Mouse (Mus musculus): ENCODE data around the gene Dpm3. TPM values are rescaled to one million over a fixed set of nuclear protein-coding genes. Genes with fewer than 3 reads are reported as not detected.
A peak's percentile ranks its signal among the peaks of the same experiment; 100 is the strongest.

The Dpm3 gene
- polyA plus RNA-seq, 1 experiment: 222 TPM

GRCm38 (mm10) chr3:89226900-89227299 is 32.3 kb upstream of the Dpm3 start, which contains the start of gene Mtx1:
Gene Mtx1 (minus strand): TSS chr3:89227088.
- H3K36me3 ChIP-seq (ENCODE audit: control insufficient read depth, insufficient read depth): no peaks in the 10 kb centered on the region
- no peak for TF ChIP-seq E2F4 (IDR thresholded peaks at IDR 0.05; ENCODE audit: insufficient read depth)
- TF ChIP-seq TCF12 (IDR thresholded peaks at IDR 0.05; ENCODE audit: insufficient read depth, poor library complexity, severe bottlenecking): no peak
- no peak for TF ChIP-seq REST (IDR thresholded peaks at IDR 0.05; ENCODE audit: insufficient read depth, insufficient read length)
- no peak for TF ChIP-seq TCF3 (IDR thresholded peaks at IDR 0.05; ENCODE audit: insufficient read length, low read depth)
- no peak for TF ChIP-seq USF1 (IDR thresholded peaks at IDR 0.05; ENCODE audit: low read depth)
- no peak for TF ChIP-seq CEBPB (IDR thresholded peaks at IDR 0.05; ENCODE audit: insufficient read depth, poor library complexity, severe bottlenecking)
- TF ChIP-seq MAX (IDR thresholded peaks at IDR 0.05; ENCODE audit: low read depth): no peak
- no peak for TF ChIP-seq POLR2A (IDR thresholded peaks at IDR 0.05; ENCODE audit: insufficient read length, low read depth)
- TF ChIP-seq SRF (IDR thresholded peaks at IDR 0.05; ENCODE audit: control insufficient read depth, insufficient read length, low read depth): no peak
- TF ChIP-seq POLR2AphosphoS2 (IDR thresholded peaks at IDR 0.05; ENCODE audit: insufficient read length, low read depth): no peak
- TF ChIP-seq MYOG (IDR thresholded peaks at IDR 0.05; ENCODE audit: control insufficient read depth in 1 of 3, insufficient read depth in 1 of 3, insufficient read length in 2 of 3, low read depth in 2 of 3): no peak
- no peak for TF ChIP-seq MYOD1 (IDR thresholded peaks at IDR 0.05; ENCODE audit: control insufficient read depth in 1 of 3, insufficient read length in 2 of 3, low read depth in 2 of 3)
- peak within 1 kb of the TSS; percentile 22 for H3K4me3 ChIP-seq
- no peaks in the 10 kb centered on the region for H3K27me3 ChIP-seq (ENCODE audit: control insufficient read depth, insufficient read depth, insufficient read length)
- no peaks in the 10 kb centered on the region for H3K79me2 ChIP-seq (ENCODE audit: control insufficient read depth, insufficient read depth)
- H3ac ChIP-seq (ENCODE audit: control insufficient read depth, insufficient read length): no peak within 1 kb of the TSS
- peak within 1 kb of the TSS; percentile 70 for H3K4me2 ChIP-seq (ENCODE audit: low read depth)

GRCm38 (mm10) chr3:89227307-89228179 is 31.6 kb upstream of the Dpm3 start:
- Histone ChIP-seq H3K27me3 (ENCODE audit: control insufficient read depth, insufficient read depth, insufficient read length) (no peaks in the 10 kb centered on the region), H3K36me3 (ENCODE audit: control insufficient read depth, insufficient read depth) (no peaks in the 10 kb centered on the region), H3K4me2 (ENCODE audit: low read depth) (peak overlapping the region; percentile 70), H3ac (ENCODE audit: control insufficient read depth, insufficient read length) (no peak overlapping the region), H3K4me3 (peak overlapping the region; percentile 22), H3K79me2 (ENCODE audit: control insufficient read depth, insufficient read depth) (no peaks in the 10 kb centered on the region)
- no peak for TF ChIP-seq E2F4 (IDR thresholded peaks at IDR 0.05; ENCODE audit: insufficient read depth)
- TF ChIP-seq TCF12 (IDR thresholded peaks at IDR 0.05; ENCODE audit: insufficient read depth, poor library complexity, severe bottlenecking): no peak

DNA sequence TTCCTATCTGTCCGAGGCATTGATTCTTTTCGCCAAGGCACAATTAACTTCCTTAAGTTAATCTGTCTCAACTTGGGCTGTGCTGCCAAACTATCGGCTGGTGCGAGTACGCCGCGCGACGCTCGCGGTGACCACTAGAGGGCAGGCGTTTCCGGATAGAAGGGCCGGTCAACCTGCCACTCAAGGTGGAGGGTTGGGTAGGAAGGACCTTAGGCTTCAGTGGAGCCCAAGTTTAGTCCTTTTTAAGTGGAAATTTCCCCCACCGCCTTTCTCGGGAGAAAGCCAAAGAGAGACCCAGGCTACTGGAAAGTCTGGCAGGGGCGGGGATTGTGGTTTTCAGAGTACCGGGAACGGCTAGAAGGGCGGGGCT is 31.0 kb upstream of the Dpm3 start:
- Histone ChIP-seq H3K79me2 (ENCODE audit: control insufficient read depth, insufficient read depth) (no peaks in the 10 kb centered on the region), H3K27me3 (ENCODE audit: control insufficient read depth, insufficient read depth, insufficient read length) (no peaks in the 10 kb centered on the region), H3K4me3 (peak overlapping the region; percentile 22), H3K36me3 (ENCODE audit: control insufficient read depth, insufficient read depth) (no peaks in the 10 kb centered on the region), H3ac (ENCODE audit: control insufficient read depth, insufficient read length) (no peak overlapping the region), H3K4me2 (ENCODE audit: low read depth) (peak overlapping the region; percentile 70)
- TF ChIP-seq TCF3 (IDR thresholded peaks at IDR 0.05; ENCODE audit: insufficient read length, low read depth) (no peak), REST (IDR thresholded peaks at IDR 0.05; ENCODE audit: insufficient read depth, insufficient read length) (no peak), SRF (IDR thresholded peaks at IDR 0.05; ENCODE audit: control insufficient read depth, insufficient read length, low read depth) (no peak), MYOD1 (IDR thresholded peaks at IDR 0.05; ENCODE audit: control insufficient read depth in 1 of 3, insufficient read length in 2 of 3, low read depth in 2 of 3) (no peak), MAX (IDR thresholded peaks at IDR 0.05; ENCODE audit: low read depth) (no peak), MYOG (IDR thresholded peaks at IDR 0.05; ENCODE audit: control insufficient read depth in 1 of 3, insufficient read depth in 1 of 3, insufficient read length in 2 of 3, low read depth in 2 of 3) (no peak), E2F4 (IDR thresholded peaks at IDR 0.05; ENCODE audit: insufficient read depth) (no peak), POLR2AphosphoS2 (IDR thresholded peaks at IDR 0.05; ENCODE audit: insufficient read length, low read depth) (no peak), USF1 (IDR thresholded peaks at IDR 0.05; ENCODE audit: low read depth) (no peak), CEBPB (IDR thresholded peaks at IDR 0.05; ENCODE audit: insufficient read depth, poor library complexity, severe bottlenecking) (no peak), TCF12 (IDR thresholded peaks at IDR 0.05; ENCODE audit: insufficient read depth, poor library complexity, severe bottlenecking) (no peak), POLR2A (IDR thresholded peaks at IDR 0.05; ENCODE audit: insufficient read length, low read depth) (no peak)

DNA sequence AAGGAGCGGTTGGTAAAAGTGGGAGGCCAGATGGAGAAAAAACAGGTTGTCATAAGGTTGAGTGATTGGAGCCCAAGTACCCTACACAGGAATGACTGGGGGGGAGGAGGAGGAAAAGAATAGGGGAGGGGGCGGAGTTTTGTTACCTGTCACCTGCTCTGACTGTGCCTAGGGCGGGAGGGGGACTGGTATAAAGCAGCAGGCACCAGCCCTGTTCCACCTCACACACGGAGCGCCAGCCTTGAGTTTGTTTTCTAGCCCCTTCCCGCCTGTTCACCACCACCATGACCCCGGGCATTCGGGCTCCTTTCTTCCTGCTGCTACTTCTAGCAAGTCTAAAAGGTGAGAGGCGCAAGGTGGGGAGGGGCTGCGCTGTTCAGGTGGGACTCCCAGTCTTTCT is 30.3 kb upstream of the Dpm3 start, which contains the start of gene Muc1:
Gene Muc1, plus strand, starts transcription at position 222 of the 400 bp plus-strand sequence.
- H3K27me3 ChIP-seq (ENCODE audit: control insufficient read depth, insufficient read depth, insufficient read length): no peaks in the 10 kb centered on the region
- H3K79me2 ChIP-seq (ENCODE audit: control insufficient read depth, insufficient read depth): no peaks in the 10 kb centered on the region
- no peaks in the 10 kb centered on the region for H3K36me3 ChIP-seq (ENCODE audit: control insufficient read depth, insufficient read depth)
- H3K4me3 ChIP-seq: peak within 1 kb of the TSS; percentile 22
- H3K4me2 ChIP-seq (ENCODE audit: low read depth): peak within 1 kb of the TSS; percentile 70
- no peak within 1 kb of the TSS for H3ac ChIP-seq (ENCODE audit: control insufficient read depth, insufficient read length)
- no peak for TF ChIP-seq E2F4 (IDR thresholded peaks at IDR 0.05; ENCODE audit: insufficient read depth)
- TF ChIP-seq TCF3 (IDR thresholded peaks at IDR 0.05; ENCODE audit: insufficient read length, low read depth): no peak
- no peak for TF ChIP-seq CEBPB (IDR thresholded peaks at IDR 0.05; ENCODE audit: insufficient read depth, poor library complexity, severe bottlenecking)
- TF ChIP-seq MYOD1 (IDR thresholded peaks at IDR 0.05; ENCODE audit: control insufficient read depth in 1 of 3, insufficient read length in 2 of 3, low read depth in 2 of 3): no peak
- no peak for TF ChIP-seq REST (IDR thresholded peaks at IDR 0.05; ENCODE audit: insufficient read depth, insufficient read length)
- no peak for TF ChIP-seq TCF12 (IDR thresholded peaks at IDR 0.05; ENCODE audit: insufficient read depth, poor library complexity, severe bottlenecking)
- TF ChIP-seq POLR2AphosphoS2 (IDR thresholded peaks at IDR 0.05; ENCODE audit: insufficient read length, low read depth): no peak
- TF ChIP-seq SRF (IDR thresholded peaks at IDR 0.05; ENCODE audit: control insufficient read depth, insufficient read length, low read depth): no peak
- TF ChIP-seq USF1 (IDR thresholded peaks at IDR 0.05; ENCODE audit: low read depth): no peak
- TF ChIP-seq MYOG (IDR thresholded peaks at IDR 0.05; ENCODE audit: control insufficient read depth in 1 of 3, insufficient read depth in 1 of 3, insufficient read length in 2 of 3, low read depth in 2 of 3): no peak
- no peak for TF ChIP-seq POLR2A (IDR thresholded peaks at IDR 0.05; ENCODE audit: insufficient read length, low read depth)
